Mouse (Mus musculus) CH12.LX (cell line): Measurements from ENCODE around the gene Smim27. TPM values are rescaled to one million over a fixed set of nuclear protein-coding genes. Genes with fewer than 3 reads are reported as not detected.
A peak's percentile ranks its signal among the peaks of the same experiment; 100 is the strongest.

Experiments
- DNase-seq: peaks from one replicate; pipeline ENCODE4 v3.0.0-alpha.2; 2013; ENCODE audit errors: extremely low read depth
- H3K27ac ChIP-seq: 2 replicates; pipeline ENCODE4 v1.5.1; 2012; ENCODE audit warnings: low read depth, mild to moderate bottlenecking, control low read depth, moderate library complexity; ENCODE audit not compliant: insufficient read depth
- H3K27me3 ChIP-seq: replicated peaks from 2 replicates; pipeline ENCODE3; 2012; ENCODE audit warnings: inconsistent platforms
- H3K36me3 ChIP-seq, 2 experiments: replicated peaks in 1 of 2; 2 replicates each; pipeline versions ENCODE3 to v1.6.1; 2012; ENCODE audit warnings: inconsistent platforms in 1 of 2, low read length in 1 of 2, mild to moderate bottlenecking in 1 of 2, mixed read lengths in 1 of 2, moderate library complexity in 1 of 2; ENCODE audit not compliant: control insufficient read depth in 1 of 2, insufficient read depth in 1 of 2
- H3K4me1 ChIP-seq, 2 experiments: 2 replicates each; pipeline ENCODE4 v1.6.1; 2012; ENCODE audit warnings: inconsistent platforms in 1 of 2, moderate library complexity in 1 of 2; ENCODE audit not compliant: insufficient read depth in 2 of 2, control insufficient read depth in 1 of 2
- H3K4me2 ChIP-seq: 2 replicates; pipeline ENCODE4 v1.6.1; 2012; ENCODE audit warnings: low read depth, mild to moderate bottlenecking, control low read depth; ENCODE audit not compliant: poor library complexity, insufficient read depth, severe bottlenecking
- H3K4me3 ChIP-seq, 3 experiments: fragments of 150-350 bp in 1 of 3; sonication (generic) in 1 of 3; replicated peaks in 1 of 3; 2 replicates each; pipeline versions ENCODE3 to v1.5.1; 2011 to 2012; ENCODE audit warnings: low read depth in 2 of 3, low read length in 2 of 3, mild to moderate bottlenecking in 2 of 3, moderate library complexity in 2 of 3, control low read depth in 1 of 3, improper control_type of control experiment in 1 of 3, inconsistent platforms in 1 of 3, mixed read lengths in 1 of 3; ENCODE audit not compliant: poor library complexity in 1 of 3
- H3K79me2 ChIP-seq: replicated peaks from 2 replicates; pipeline ENCODE4 v1.6.1; 2012; ENCODE audit warnings: mild to moderate bottlenecking, moderate library complexity; ENCODE audit not compliant: control insufficient read depth, poor library complexity, insufficient read depth, severe bottlenecking; ENCODE audit errors: extremely low read depth
- H3K9ac ChIP-seq: 2 replicates; pipeline ENCODE4 v1.6.1; 2012; ENCODE audit warnings: low read depth, mild to moderate bottlenecking, control low read depth, moderate library complexity; ENCODE audit not compliant: insufficient read depth
- H3K9me3 ChIP-seq: replicated peaks from 2 replicates; pipeline ENCODE3; 2012; ENCODE audit warnings: low read length, inconsistent platforms, mixed read lengths
- BHLHE40 ChIP-seq: IDR thresholded peaks from 2 replicates; pipeline ENCODE4 v1.6.1; 2011; ENCODE audit warnings: mild to moderate bottlenecking, low read depth, low read length, improper control_type of control experiment
- CHD1 ChIP-seq: IDR thresholded peaks from 2 replicates; pipeline ENCODE4 v1.6.1; 2012; ENCODE audit warnings: low read depth, low read length, improper control_type of control experiment, inconsistent platforms
- CHD2 ChIP-seq: IDR thresholded peaks from 2 replicates; pipeline ENCODE4 v1.6.1; 2011; ENCODE audit warnings: low read length, improper control_type of control experiment
- CTCF ChIP-seq, 2 experiments: IDR thresholded peaks in 1 of 2; conservative IDR thresholded peaks in 1 of 2; 2 replicates each; pipeline ENCODE4 v1.5.1; 2011 to 2012; ENCODE audit warnings: low read depth in 2 of 2, low read length in 2 of 2, improper control_type of control experiment in 1 of 2, inconsistent platforms in 1 of 2, mild to moderate bottlenecking in 1 of 2, moderate library complexity in 1 of 2
- E2F4 ChIP-seq: IDR thresholded peaks from 2 replicates; pipeline ENCODE4 v1.6.1; 2011; ENCODE audit warnings: low read depth, low read length, improper control_type of control experiment; ENCODE audit not compliant: insufficient replicate concordance
- ELF1 ChIP-seq: IDR thresholded peaks from 2 replicates; pipeline ENCODE4 v1.6.1; 2014; ENCODE audit warnings: low read depth, mild to moderate bottlenecking, inconsistent platforms, low read length, improper control_type of control experiment
- EP300 ChIP-seq: IDR thresholded peaks from 2 replicates; pipeline ENCODE4 v1.6.1; 2011; ENCODE audit warnings: low read length, improper control_type of control experiment
- ETS1 ChIP-seq: conservative IDR thresholded peaks from 2 replicates; pipeline ENCODE4 v1.6.1; 2012; ENCODE audit warnings: low read depth, mild to moderate bottlenecking, inconsistent platforms, low read length, improper control_type of control experiment, moderate library complexity
- GABPA ChIP-seq: IDR thresholded peaks from 2 replicates; pipeline ENCODE4 v1.6.1; 2012; ENCODE audit warnings: low read depth, low read length, improper control_type of control experiment, inconsistent platforms; ENCODE audit not compliant: insufficient replicate concordance
- HCFC1 ChIP-seq: IDR thresholded peaks from 2 replicates; pipeline ENCODE4 v1.6.1; 2012; ENCODE audit warnings: low read depth, mild to moderate bottlenecking, inconsistent platforms, low read length, improper control_type of control experiment
- IRF4 ChIP-seq: IDR thresholded peaks from 2 replicates; pipeline ENCODE4 v1.6.1; 2014; ENCODE audit warnings: low read depth, mild to moderate bottlenecking, inconsistent platforms, low read length, improper control_type of control experiment
- JUN ChIP-seq: IDR thresholded peaks from 2 replicates; pipeline ENCODE4 v1.6.1; 2011; ENCODE audit warnings: low read depth, mild to moderate bottlenecking, low read length, improper control_type of control experiment, moderate library complexity; ENCODE audit not compliant: insufficient read depth
- JUND ChIP-seq: conservative IDR thresholded peaks from 2 replicates; pipeline ENCODE4 v1.6.1; 2011; ENCODE audit warnings: low read depth, low read length, improper control_type of control experiment
- KAT2A ChIP-seq: IDR thresholded peaks from 2 replicates; pipeline ENCODE4 v1.6.1; 2012; ENCODE audit warnings: low read length, improper control_type of control experiment, inconsistent platforms; ENCODE audit not compliant: insufficient replicate concordance
- MAFK ChIP-seq: IDR thresholded peaks from 2 replicates; pipeline ENCODE4 v1.6.1; 2011; ENCODE audit warnings: low read length, improper control_type of control experiment; ENCODE audit not compliant: insufficient replicate concordance
- MAX ChIP-seq: IDR thresholded peaks from 2 replicates; pipeline ENCODE4 v1.6.1; 2011; ENCODE audit warnings: low read length, improper control_type of control experiment
- MAZ ChIP-seq: IDR thresholded peaks from 2 replicates; pipeline ENCODE4 v1.6.1; 2012; ENCODE audit warnings: low read depth, mild to moderate bottlenecking, inconsistent platforms, low read length, improper control_type of control experiment, moderate library complexity
- MEF2A ChIP-seq: IDR thresholded peaks from 2 replicates; pipeline ENCODE4 v1.6.1; 2014; ENCODE audit warnings: low read depth, mild to moderate bottlenecking, inconsistent platforms, low read length, improper control_type of control experiment, borderline replicate concordance
- MXI1 ChIP-seq: IDR thresholded peaks from 2 replicates; pipeline ENCODE4 v1.6.1; 2011; ENCODE audit warnings: mild to moderate bottlenecking, low read depth, low read length, improper control_type of control experiment
- MYC ChIP-seq: IDR thresholded peaks from 2 replicates; pipeline ENCODE4 v1.6.1; 2011; ENCODE audit warnings: low read depth, mild to moderate bottlenecking, improper control_type of control experiment, low read length
- NELFE ChIP-seq: IDR thresholded peaks from 2 replicates; pipeline ENCODE4 v1.6.1; 2011; ENCODE audit warnings: low read depth, low read length, improper control_type of control experiment
- NRF1 ChIP-seq: IDR thresholded peaks from 2 replicates; pipeline ENCODE4 v1.6.1; 2014; ENCODE audit warnings: low read depth, mild to moderate bottlenecking, inconsistent platforms, low read length, improper control_type of control experiment, moderate library complexity
- PAX5 ChIP-seq: IDR thresholded peaks from 2 replicates; pipeline ENCODE4 v1.6.1; 2012; ENCODE audit warnings: low read length, inconsistent platforms, mixed read lengths
- POLR2A ChIP-seq: IDR thresholded peaks from 2 replicates; pipeline ENCODE4 v1.6.1; 2011; ENCODE audit warnings: low read depth, mild to moderate bottlenecking, improper control_type of control experiment, low read length
- POLR2AphosphoS2 ChIP-seq: IDR thresholded peaks from 2 replicates; pipeline ENCODE4 v1.6.1; 2011; ENCODE audit warnings: low read depth, low read length, improper control_type of control experiment
- RAD21 ChIP-seq: IDR thresholded peaks from 2 replicates; pipeline ENCODE4 v1.6.1; 2011; ENCODE audit warnings: low read depth, mild to moderate bottlenecking, low read length, improper control_type of control experiment, moderate library complexity
- RCOR1 ChIP-seq: conservative IDR thresholded peaks from 2 replicates; pipeline ENCODE4 v1.6.1; 2012; ENCODE audit warnings: low read depth, mild to moderate bottlenecking, inconsistent platforms, low read length, improper control_type of control experiment
- SIN3A ChIP-seq: IDR thresholded peaks from 2 replicates; pipeline ENCODE4 v1.6.1; 2012; ENCODE audit warnings: low read length, improper control_type of control experiment, inconsistent platforms
- SMC3 ChIP-seq: IDR thresholded peaks from 2 replicates; pipeline ENCODE4 v1.6.1; 2011; ENCODE audit warnings: low read depth, low read length, improper control_type of control experiment
- TBP ChIP-seq: conservative IDR thresholded peaks from 2 replicates; pipeline ENCODE4 v1.6.1; 2011; ENCODE audit warnings: low read depth, low read length, improper control_type of control experiment
- TCF12 ChIP-seq: IDR thresholded peaks from 2 replicates; pipeline ENCODE4 v1.6.1; 2014; ENCODE audit warnings: low read depth, mild to moderate bottlenecking, inconsistent platforms, low read length, improper control_type of control experiment
- UBTF ChIP-seq: IDR thresholded peaks from 2 replicates; pipeline ENCODE4 v1.6.1; 2012; ENCODE audit warnings: low read depth, mild to moderate bottlenecking, inconsistent platforms, low read length, improper control_type of control experiment, moderate library complexity
- USF1 ChIP-seq: IDR thresholded peaks from 2 replicates; pipeline ENCODE4 v1.6.1; 2014; ENCODE audit warnings: low read depth, mild to moderate bottlenecking, inconsistent platforms, low read length, improper control_type of control experiment
- USF2 ChIP-seq: conservative IDR thresholded peaks from 2 replicates; pipeline ENCODE4 v1.6.1; 2011; ENCODE audit warnings: low read depth, low read length, improper control_type of control experiment
- ZC3H11A ChIP-seq: IDR thresholded peaks from 2 replicates; pipeline ENCODE4 v1.6.1; 2012; ENCODE audit warnings: low read depth, mild to moderate bottlenecking, inconsistent platforms, low read length, improper control_type of control experiment
- ZKSCAN1 ChIP-seq: IDR thresholded peaks from 2 replicates; pipeline ENCODE4 v1.6.1; 2012; ENCODE audit warnings: low read depth, inconsistent platforms, low read length, improper control_type of control experiment, borderline replicate concordance
- ZMIZ1 ChIP-seq: IDR thresholded peaks from 2 replicates; pipeline ENCODE4 v1.6.1; 2012; ENCODE audit warnings: low read depth, mild to moderate bottlenecking, inconsistent platforms, low read length, improper control_type of control experiment
- ZNF384 ChIP-seq: IDR thresholded peaks from 2 replicates; pipeline ENCODE4 v1.6.1; 2012; ENCODE audit warnings: low read depth, low read length, improper control_type of control experiment, inconsistent platforms
- dilution Hi-C: fragments of 300-500 bp; cut with MboI; formaldehyde crosslinking; loops from 2 replicates; pipeline ENCODE4 v1.14.3; 2020; ENCODE audit warnings: low sequenced_read_pairs; ENCODE audit not compliant: extremely low pct_unique_long_range_greater_than_20kb, extremely low pct_ligation_motif_present
- in situ Hi-C: fragments of 300-500 bp; cut with MboI; formaldehyde crosslinking; loops from 3 replicates; pipeline ENCODE4 v1.14.3; 2019; ENCODE audit warnings: low sequenced_read_pairs, low pct_ligation_motif_present, low pct_unique_long_range_greater_than_20kb, mixed read lengths
- polyA plus RNA-seq: library from polyadenylated mRNA; unstranded; fragments of >175 nt; gene quantifications from 2 replicates; pipeline ENCODE4 v1.2.1, GENCODE M21; 2012; ENCODE audit warnings: low read depth; ENCODE audit not compliant: insufficient read length
- total RNA-seq, 2 experiments: library from RNA; depleted of rRNA; stranded (reverse); fragments of 300-350 nt in 1 of 2; fragments of >200 nt in 1 of 2; gene quantifications; 2 replicates each; pipeline ENCODE4 v1.2.3; 2012 to 2014

The Smim27 gene
- total and polyA plus RNA-seq, 3 experiments: 1.6 to 9.7 (median 6.5) TPM

DNA sequence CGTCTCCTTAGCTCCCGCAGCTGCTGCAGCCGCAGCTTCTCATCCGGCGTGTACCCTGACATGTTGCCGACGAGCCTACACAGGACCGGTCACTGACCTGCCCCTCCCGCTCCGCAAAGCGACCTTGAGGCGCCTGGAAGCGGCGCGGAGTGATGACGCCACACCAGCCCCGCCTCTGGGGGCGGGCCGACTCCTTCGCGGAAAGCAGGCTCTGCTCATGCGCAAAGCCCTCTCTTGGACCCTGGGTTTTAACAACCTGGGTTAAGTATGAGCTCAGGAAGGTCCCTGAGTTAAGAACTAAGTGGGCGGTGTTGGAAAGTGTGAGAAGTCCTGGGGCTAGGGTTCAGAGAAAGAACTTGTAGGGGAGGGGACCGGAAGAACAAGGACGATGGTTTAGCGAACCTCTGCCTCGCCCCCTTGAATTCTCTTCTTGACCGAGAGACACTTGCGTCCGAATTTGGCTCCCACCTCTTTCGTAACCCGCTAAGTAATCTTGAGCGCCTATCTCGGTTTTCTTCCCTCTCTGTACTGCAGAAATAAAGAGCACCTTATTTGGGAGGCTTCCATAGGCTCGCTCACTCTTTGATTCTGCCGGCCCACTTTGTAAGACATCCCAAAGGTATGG lies 10.0 kb downstream of the Smim27 start, which contains the start of gene Ndufb6:
TSS of gene Ndufb6 (minus strand) at position 146 of the 625 bp plus-strand sequence.
- H3K27me3 ChIP-seq: no peaks in the 10 kb centered on the region
- dilution Hi-C loops: no loop called here
- in situ Hi-C loops: no loop called here
- H3K36me3 ChIP-seq: peaks cover 12 to 27% of the 10 kb centered on the region in 2 experiments
- peak; percentile 97 for TF ChIP-seq NRF1
- no peak for TF ChIP-seq USF2
- TF ChIP-seq ELF1: peak; percentile 86
- 0 out of 2 replicates have a peak, but pooled peaks have one; percentile 15 for TF ChIP-seq ETS1
- no peak for TF ChIP-seq GABPA
- TF ChIP-seq TCF12: peak; percentile 89
- TF ChIP-seq HCFC1: peak; percentile 86
- TF ChIP-seq ZMIZ1: peak; percentile 88
- TF ChIP-seq IRF4: peak; percentile 69
- no peak for TF ChIP-seq RCOR1
- peak; percentile 65; the same call in 1 of the 2 replicates for TF ChIP-seq MAX
- peak; percentile 93 for TF ChIP-seq NELFE
- TF ChIP-seq PAX5: no peak
- TF ChIP-seq TBP: peak; percentile 78; the same call in 1 of the 2 replicates
- peak; percentile 26; the same call in 1 of the 2 replicates for TF ChIP-seq JUN
- TF ChIP-seq MAZ: peak; percentile 98
- TF ChIP-seq USF1: no peak
- no peak for TF ChIP-seq CHD2
- no peak for TF ChIP-seq ZKSCAN1
- TF ChIP-seq MEF2A: 0 out of 2 replicates have a peak, but pooled peaks have one; percentile 43
- TF ChIP-seq CHD1: no peak
- peak; percentile 75; the same call in 1 of the 2 replicates for TF ChIP-seq MYC
- TF ChIP-seq SMC3: no peak
- TF ChIP-seq SIN3A: peak; percentile 97
- TF ChIP-seq MXI1: peak; percentile 97
- peak; percentile 82 for TF ChIP-seq POLR2AphosphoS2
- peak; percentile 89 for TF ChIP-seq POLR2A
- TF ChIP-seq MAFK: no peak
- no peak for TF ChIP-seq BHLHE40
- no peak for TF ChIP-seq UBTF
- no peak for TF ChIP-seq RAD21
- no peak for TF ChIP-seq ZNF384
- peak; percentile 75 for TF ChIP-seq JUND
- TF ChIP-seq EP300: no peak
- TF ChIP-seq ZC3H11A: no peak
- no peak for TF ChIP-seq CTCF (conservative IDR thresholded peaks at IDR 0.05 in 1 of 2, IDR thresholded peaks at IDR 0.05 in 1 of 2; ENCODE audit: low read depth in 2 of 2, low read length in 2 of 2)
- peak; percentile 64; the same call in 1 of the 2 replicates for TF ChIP-seq KAT2A
- no peak for TF ChIP-seq E2F4
- H3K27ac ChIP-seq: peak within 1 kb of the TSS; percentile 69; the same call in 1 of the 2 replicates
- H3K9ac ChIP-seq: peak within 1 kb of the TSS; percentile 95
- H3K4me3 ChIP-seq: peak within 1 kb of the TSS; percentile 87 to 99 (median 96)
- H3K4me1 ChIP-seq: peaks cover 4 to 23% of the 10 kb centered on the region in 2 experiments
- peak; percentile 95 for DNase-seq
- no peaks in the 10 kb centered on the region for H3K9me3 ChIP-seq
- H3K4me2 ChIP-seq: peak within 1 kb of the TSS; percentile 98
- peaks cover 13% of the 10 kb centered on the region for H3K79me2 ChIP-seq
